In the genomic region with DNA sequence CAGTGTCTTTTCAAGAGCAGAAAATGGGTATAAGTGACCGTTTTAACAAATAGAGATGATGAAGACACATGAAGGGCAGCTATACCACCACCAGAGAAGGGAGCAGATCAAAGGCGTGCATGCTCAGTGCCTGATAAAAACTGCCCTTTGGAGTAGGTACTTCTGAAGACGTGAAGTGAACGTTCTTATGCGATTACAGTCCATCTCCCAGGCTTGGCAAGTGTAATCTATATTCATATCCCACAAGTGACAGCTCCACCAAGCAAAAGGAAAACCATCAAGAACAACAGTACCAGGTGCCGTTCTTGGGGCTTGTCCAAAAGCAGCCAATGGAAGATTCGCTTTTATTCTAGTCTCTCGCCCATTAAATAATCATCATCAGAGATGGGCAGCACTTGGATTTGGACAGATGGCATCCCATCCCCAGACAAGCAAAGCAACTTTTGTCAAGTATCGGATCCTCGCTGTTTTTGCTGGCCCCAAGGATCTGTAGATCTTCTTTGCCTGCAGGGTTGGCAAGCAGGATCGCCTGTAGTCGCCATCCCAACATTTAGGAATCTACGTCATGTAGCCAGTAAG, we compare ENCODE assay signal across 9 mouse cellular contexts. TPM values are rescaled to one million over a fixed set of nuclear protein-coding genes. Genes with fewer than 3 reads are reported as not detected.
DNase-seq lines count a peak whose midpoint lies in the region; ATAC-seq and TF ChIP-seq lines count a peak whose summit lies in the region.
"Had no signal": no experiment of that assay in that cellular context is flagged by ENCODE, and none has a peak within 500 bp of the region (broad histone marks: within the 10 kb centered on the region; RNA-seq: fewer than 3 reads in every experiment).

No protein-coding gene starts in this region.

- peaks cover 23% of the 10 kb centered on the region for H3K4me1 ChIP-seq in liver, adult 2 months (ENCODE audit: control insufficient read depth, insufficient read depth, low read length)
- peaks cover 2% of the 10 kb centered on the region for H3K4me1 ChIP-seq in hindbrain, embryonic 11.5 days (replicated peaks; ENCODE audit: control insufficient read depth, insufficient read depth, low read length)

- no peaks in the 10 kb centered on the region for H3K36me3 ChIP-seq in liver, adult 2 months (ENCODE audit: control insufficient read depth, insufficient read depth, low read length)
- no peaks in the 10 kb centered on the region for H3K36me3 ChIP-seq in hindbrain, embryonic 11.5 days (ENCODE audit: control insufficient read depth, insufficient read depth, low read length)
- no peaks in the 10 kb centered on the region for H3K36me3 ChIP-seq in macrophage (ENCODE audit: inconsistent target)

- no peaks in the 10 kb centered on the region for H3K9me3 ChIP-seq in hindbrain, embryonic 11.5 days (ENCODE audit: control insufficient read depth, low read length)

- no peak for ATAC-seq in hindbrain, embryonic 11.5 days (ENCODE audit: low FRiP score)

- peaks cover 36% of the 10 kb centered on the region for H3K79me2 ChIP-seq in liver, adult 2 months (ENCODE audit: control insufficient read depth, insufficient read depth, low read length)
- peaks cover 61% of the 10 kb centered on the region for H3K79me2 ChIP-seq in macrophage (ENCODE audit: inconsistent target)

- no peaks in the 10 kb centered on the region for H3K27me3 ChIP-seq in liver, adult 2 months (ENCODE audit: control insufficient read depth, insufficient read depth, low read length)
- peaks cover 2% of the 10 kb centered on the region; the same call in 1 of the 2 replicates for H3K27me3 ChIP-seq in hindbrain, embryonic 11.5 days (ENCODE audit: control insufficient read depth, insufficient read depth, low read length)

- H3K4me3 ChIP-seq in liver, adult 2 months (ENCODE audit: insufficient read depth, low read depth, low read length), result peak overlapping the region; percentile 56
- H3K4me3 ChIP-seq in hindbrain, embryonic 11.5 days (ENCODE audit: low read depth, low read length), result peak overlapping the region; percentile 89
- peak overlapping the region; percentile 67; the same call in 1 of the 2 replicates for H3K4me3 ChIP-seq in macrophage (ENCODE audit: inconsistent target)

- H3K4me2 ChIP-seq in hindbrain, embryonic 11.5 days (replicated peaks; ENCODE audit: low read depth, low read length), result peak overlapping the region; percentile 71

- TF ChIP-seq POLR2A in liver, adult 2 months (IDR thresholded peaks at IDR 0.05; ENCODE audit: extremely low read depth, insufficient read depth, low read length), result no peak

- H3K27ac ChIP-seq in liver, adult 2 months (replicated peaks; ENCODE audit: insufficient read depth, low read depth, low read length), result peak overlapping the region; percentile 30; the same call in 1 of the 2 replicates
- no peak overlapping the region for H3K27ac ChIP-seq in hindbrain, embryonic 11.5 days (ENCODE audit: low read depth, low read length)
- H3K27ac ChIP-seq in macrophage, result no peak overlapping the region

- TF ChIP-seq CTCF in liver, adult 2 months (IDR thresholded peaks at IDR 0.05; ENCODE audit: low read depth, low read length), result no peak

- peak overlapping the region; percentile 55 for H3K9ac ChIP-seq in liver, adult 2 months (ENCODE audit: low read depth, low read length)
- peak overlapping the region; percentile 90; the same call in 1 of the 2 replicates for H3K9ac ChIP-seq in hindbrain, embryonic 11.5 days (ENCODE audit: low read depth, low read length)

- no peak for DNase-seq in liver, adult 2 months (ENCODE audit: extremely low read depth, low read depth, low spot score)
- DNase-seq in liver, result no peak
- DNase-seq in cerebellum, postnatal 36 days, result peak; percentile 53 to 71
- DNase-seq in hindbrain, embryonic 11.5 days (ENCODE audit: low spot score), result no peak
- DNase-seq in testis, postnatal 10 days (ENCODE audit: low spot score), result no peak
- no peak for DNase-seq in T-cell, adult 2 months (ENCODE audit: low spot score)
- DNase-seq in embryo, embryonic 11 days, result no peak

- 65% methylated on average over 13 of the region's 13 CpGs for WGBS in liver, adult 2 months
- WGBS in hindbrain, embryonic 11.5 days, result 66% methylated on average over 13 of the region's 13 CpGs
- WGBS in macrophage (ENCODE audit: missing documents), result 88% methylated on average over 13 of the region's 13 CpGs

RNA-seq across cellular contexts. Expression of a gene that starts 1.1 kb away (rescaled TPM):
- total RNA-seq in liver, adult 2 months (2014; rRNA removed), result 15.3 and 21.1 TPM in 2 replicates
- 3.1 and 4.2 TPM in 2 replicates for polyA plus RNA-seq in liver, adult 2 months (2012; rRNA removed)
- 6.7 and 8.1 TPM in 2 replicates for polyA plus RNA-seq in hindbrain, embryonic 11.5 days (2014; fragmentation: Nextera tagmentation; extraction: Ambion mirVana)
- total RNA-seq in macrophage (2018; cell fraction: chromatin; rRNA removed), result 1,000 to 10,000 TPM in 1 of 26 experiments, 100 to 1,000 TPM in 22, 10 to 100 TPM in 3; 68.8 to 1,213 (median 421) TPM
- 100 to 1,000 TPM in 5 of 26 experiments, 10 to 100 TPM in 21; 17.9 to 189 (median 66.3) TPM for total RNA-seq in macrophage (2018; cell fraction: cytosol; rRNA removed)
- 100 to 1,000 TPM in 22 of 26 experiments, 10 to 100 TPM in 4; 47.9 to 565 (median 303) TPM for total RNA-seq in macrophage (2018; cell fraction: nucleus; rRNA removed)
- polyA plus RNA-seq in macrophage (2018), result 9.0 to 16.6 TPM (median 10.6 TPM) in 3 replicates

RNA-seq across cellular contexts. Expression of a gene that starts 51.3 kb away (rescaled TPM):
- total RNA-seq in liver, adult 2 months (2014; rRNA removed), result 0.09 and 0.13 TPM in 2 replicates
- 0.13 TPM in 1 of 2 replicates, not detected in the other for polyA plus RNA-seq in liver, adult 2 months (2012; rRNA removed)
- polyA plus RNA-seq in hindbrain, embryonic 11.5 days (2014; fragmentation: Nextera tagmentation; extraction: Ambion mirVana), result not detected in 2 replicates
- not detected for total RNA-seq in macrophage (2018; cell fraction: chromatin; rRNA removed)
- total RNA-seq in macrophage (2018; cell fraction: cytosol; rRNA removed), result not detected
- total RNA-seq in macrophage (2018; cell fraction: nucleus; rRNA removed), result not detected
- polyA plus RNA-seq in macrophage (2018), result not detected in 3 replicates
- total RNA-seq: layer of hippocampus, postnatal 10 days had no signal

Comparison
In these comparisons a context has a peak if more than half of its experiments do, and no peak if none do; other contexts are left out.
1. DNase-seq: peak in cerebellum, postnatal 36 days (2 of 2); none in liver, adult 2 months (single experiment), liver (single experiment), hindbrain, embryonic 11.5 days (single experiment), testis, postnatal 10 days (single experiment), T-cell, adult 2 months (single experiment) and embryo, embryonic 11 days (single experiment).
2. Peak in every context shown above with its lines, with median percentiles within 50 percentile points of each other: H3K4me3 ChIP-seq.